Comparison of ENCODE assay signal across 8 mouse cellular contexts in genomic region chr19:47089718-47090525, GRCm38 (mm10). TPM values are rescaled to one million over a fixed set of nuclear protein-coding genes. Genes with fewer than 3 reads are reported as not detected.
DNase-seq lines count a peak whose midpoint lies in the region; ATAC-seq lines count a peak whose summit lies in the region.

No protein-coding gene starts in this region.

- WGBS in heart, embryonic 14.5 days, result under 1% methylated on average over 36 of the region's 36 CpGs
- WGBS in forebrain, embryonic 16.5 days, result 2% methylated on average over 36 of the region's 36 CpGs
- 2% methylated on average over 36 of the region's 36 CpGs for WGBS in limb, embryonic 11.5 days

- peak overlapping the region; percentile 100 for H3K9ac ChIP-seq in heart, embryonic 14.5 days (ENCODE audit: low read length)
- H3K9ac ChIP-seq in forebrain, embryonic 16.5 days (replicated peaks; ENCODE audit: low read depth, low read length), result peak overlapping the region; percentile 91
- peak overlapping the region; percentile 96 for H3K9ac ChIP-seq in limb, embryonic 11.5 days (ENCODE audit: low read length)

- peak overlapping the region; percentile 82 to 92 for H3K27ac ChIP-seq in heart, embryonic 14.5 days (replicated peaks in 1 of 2; ENCODE audit: control insufficient read depth in 1 of 2, insufficient read depth in 1 of 2, low read depth in 2 of 2, low read length in 2 of 2)
- peak overlapping the region; percentile 64 for H3K27ac ChIP-seq in forebrain, embryonic 16.5 days (ENCODE audit: low read length)
- H3K27ac ChIP-seq in limb, embryonic 11.5 days (replicated peaks; ENCODE audit: low read depth, low read length), result 0 out of 2 replicates have a peak overlapping the region, but pooled peaks have one; percentile 9

- peaks cover 51% of the 10 kb centered on the region for H3K36me3 ChIP-seq in heart, embryonic 14.5 days (ENCODE audit: control insufficient read depth, insufficient read depth, low read length)
- H3K36me3 ChIP-seq in forebrain, embryonic 16.5 days (ENCODE audit: control insufficient read depth, insufficient read depth), result peaks cover 9% of the 10 kb centered on the region
- H3K36me3 ChIP-seq in limb, embryonic 11.5 days (ENCODE audit: control insufficient read depth, insufficient read depth, low read length), result peaks cover 7% of the 10 kb centered on the region; the same call in 1 of the 2 replicates

- no peaks in the 10 kb centered on the region for H3K9me3 ChIP-seq in heart, embryonic 14.5 days (ENCODE audit: control insufficient read depth, low read length)
- no peaks in the 10 kb centered on the region for H3K9me3 ChIP-seq in forebrain, embryonic 16.5 days (ENCODE audit: control insufficient read depth, low read length)
- H3K9me3 ChIP-seq in limb, embryonic 11.5 days (ENCODE audit: control insufficient read depth, low read length), result no peaks in the 10 kb centered on the region

- peak overlapping the region; percentile 82 for H3K4me2 ChIP-seq in heart, embryonic 14.5 days (ENCODE audit: low read length)
- peak overlapping the region; percentile 62 for H3K4me2 ChIP-seq in forebrain, embryonic 16.5 days (ENCODE audit: low read length)
- peak overlapping the region; percentile 81 for H3K4me2 ChIP-seq in limb, embryonic 11.5 days (ENCODE audit: low read depth, severe bottlenecking)

- peaks cover 0 to 25% of the 10 kb centered on the region in 2 experiments; a peak in 2 of 4 replicates for H3K4me1 ChIP-seq in heart, embryonic 14.5 days (ENCODE audit: control insufficient read depth in 2 of 2, insufficient read depth in 2 of 2, low read length in 2 of 2)
- H3K4me1 ChIP-seq in forebrain, embryonic 16.5 days (replicated peaks; ENCODE audit: control insufficient read depth, insufficient read depth, low read length), result peaks cover 20% of the 10 kb centered on the region
- H3K4me1 ChIP-seq in limb, embryonic 11.5 days (ENCODE audit: control insufficient read depth, insufficient read depth, low read length), result peaks cover 4% of the 10 kb centered on the region; the same call in 1 of the 2 replicates

- H3K4me3 ChIP-seq in heart, embryonic 14.5 days (ENCODE audit: control insufficient read depth in 1 of 2, insufficient read depth in 1 of 2, low read depth in 1 of 2, low read length in 2 of 2), result peak overlapping the region; percentile 76 to 90
- H3K4me3 ChIP-seq in forebrain, embryonic 16.5 days (replicated peaks; ENCODE audit: low read length), result peak overlapping the region; percentile 78
- H3K4me3 ChIP-seq in limb, embryonic 11.5 days (ENCODE audit: low read depth, low read length), result peak overlapping the region; percentile 90

- peak; percentile 36; the same call in 1 of the 2 replicates for ATAC-seq in heart, embryonic 14.5 days (ENCODE audit: insufficient number of reproducible peaks, insufficient read depth, low FRiP score, low read depth)
- ATAC-seq in forebrain, embryonic 16.5 days, result peak; percentile 61
- peak; percentile 56; the same call in 1 of the 2 replicates for ATAC-seq in limb, embryonic 11.5 days (ENCODE audit: insufficient number of reproducible peaks, low FRiP score, low TSS enrichment, low read depth)
- ATAC-seq in monocyte, adult 5-6 weeks (replicated peaks; ENCODE audit: insufficient number of reproducible peaks, low FRiP score, low TSS enrichment, poor library complexity, severe bottlenecking), result peak; percentile 37

- DNase-seq in heart, postnatal 10 days, result no peak
- peak; percentile 56 for DNase-seq in CD4-positive, CD25-positive, alpha-beta regulatory T cell, adult 2 months (ENCODE audit: low read depth, low spot score)
- peak; percentile 9 for DNase-seq in R1 (ENCODE audit: low read depth, low spot score)
- no peak for DNase-seq in limb, embryonic 11.5 days (ENCODE audit: low spot score)
- no peak for DNase-seq in adrenal gland, adult 8-10 months

- intact Hi-C loops in heart, postnatal 10 days (cut with DNase I), result loop anchor here (2.0 kb wide), 1 partner anchor 21 kb away; no protein-coding TSS in a partner anchor

- no peaks in the 10 kb centered on the region for H3K27me3 ChIP-seq in heart, embryonic 14.5 days (ENCODE audit: control insufficient read depth, insufficient read depth, low read length)
- H3K27me3 ChIP-seq in forebrain, embryonic 16.5 days (replicated peaks; ENCODE audit: control insufficient read depth, insufficient read depth, low read length), result no peaks in the 10 kb centered on the region
- H3K27me3 ChIP-seq in limb, embryonic 11.5 days (ENCODE audit: control insufficient read depth, insufficient read depth, low read length), result no peaks in the 10 kb centered on the region

RNA-seq across cellular contexts. Expression of gene Usmg5, which starts 0.5 kb away (rescaled TPM):
- 2,728 and 2,838 TPM in 2 replicates for polyA plus RNA-seq in heart, embryonic 14.5 days (2014; fragmentation: Nextera tagmentation; extraction: Ambion mirVana)
- 1,000 to 10,000 TPM; 1,998 to 2,037 TPM for total RNA-seq in heart, postnatal 10 days (2021)
- 1,159 and 1,247 TPM in 2 replicates for polyA plus RNA-seq in forebrain, embryonic 16.5 days (2015; fragmentation: Nextera tagmentation; extraction: Ambion mirVana)
- polyA plus RNA-seq in limb, embryonic 11.5 days (2014; fragmentation: Nextera tagmentation; extraction: Ambion mirVana), result 1,237 and 1,330 TPM in 2 replicates
- total RNA-seq in monocyte, adult 5-6 weeks (2017), result 231 to 250 TPM (median 231 TPM) in 3 replicates
- 100 to 1,000 TPM; 366 to 588 (median 484) TPM for total RNA-seq in adrenal gland, adult 8-10 months (2022)

RNA-seq across cellular contexts. Expression of gene Pdcd11, which starts 0.6 kb away (rescaled TPM):
- polyA plus RNA-seq in heart, embryonic 14.5 days (2014; fragmentation: Nextera tagmentation; extraction: Ambion mirVana), result 4.6 and 5.3 TPM in 2 replicates
- total RNA-seq in heart, postnatal 10 days (2021), result 10 to 100 TPM; 13.6 to 14.3 TPM
- polyA plus RNA-seq in forebrain, embryonic 16.5 days (2015; fragmentation: Nextera tagmentation; extraction: Ambion mirVana), result 7.5 and 8.1 TPM in 2 replicates
- polyA plus RNA-seq in limb, embryonic 11.5 days (2014; fragmentation: Nextera tagmentation; extraction: Ambion mirVana), result 11.0 and 13.1 TPM in 2 replicates
- total RNA-seq in monocyte, adult 5-6 weeks (2017), result 15.6 to 24.0 TPM (median 18.9 TPM) in 3 replicates
- 10 to 100 TPM; 25.3 to 28.8 (median 26.4) TPM for total RNA-seq in adrenal gland, adult 8-10 months (2022)

RNA-seq across cellular contexts. Expression of gene Taf5, which starts 22.4 kb away (rescaled TPM):
- 5.4 and 5.7 TPM in 2 replicates for polyA plus RNA-seq in heart, embryonic 14.5 days (2014; fragmentation: Nextera tagmentation; extraction: Ambion mirVana)
- 1 to 10 TPM; 3.1 to 4.3 TPM for total RNA-seq in heart, postnatal 10 days (2021)
- polyA plus RNA-seq in forebrain, embryonic 16.5 days (2015; fragmentation: Nextera tagmentation; extraction: Ambion mirVana), result 5.8 and 6.0 TPM in 2 replicates
- polyA plus RNA-seq in limb, embryonic 11.5 days (2014; fragmentation: Nextera tagmentation; extraction: Ambion mirVana), result 11.8 and 12.3 TPM in 2 replicates
- 15.5 to 23.5 TPM (median 20.1 TPM) in 3 replicates for total RNA-seq in monocyte, adult 5-6 weeks (2017)
- 1 to 10 TPM; 2.5 to 4.2 (median 3.6) TPM for total RNA-seq in adrenal gland, adult 8-10 months (2022)

RNA-seq across cellular contexts. Expression of gene Pcgf6, which starts 39.2 kb away (rescaled TPM):
- polyA plus RNA-seq in heart, embryonic 14.5 days (2014; fragmentation: Nextera tagmentation; extraction: Ambion mirVana), result 8.8 and 11.0 TPM in 2 replicates
- total RNA-seq in heart, postnatal 10 days (2021), result 1 to 10 TPM; 3.3 to 3.6 TPM
- polyA plus RNA-seq in forebrain, embryonic 16.5 days (2015; fragmentation: Nextera tagmentation; extraction: Ambion mirVana), result 28.9 and 32.3 TPM in 2 replicates
- 36.5 and 38.9 TPM in 2 replicates for polyA plus RNA-seq in limb, embryonic 11.5 days (2014; fragmentation: Nextera tagmentation; extraction: Ambion mirVana)
- total RNA-seq in monocyte, adult 5-6 weeks (2017), result 0.95 to 5.7 TPM (median 1.7 TPM) in 3 replicates
- 10 to 100 TPM; 11.7 to 19.9 (median 15.6) TPM for total RNA-seq in adrenal gland, adult 8-10 months (2022)

RNA-seq across cellular contexts. Expression of gene Calhm2, which starts 48.2 kb away (rescaled TPM):
- polyA plus RNA-seq in heart, embryonic 14.5 days (2014; fragmentation: Nextera tagmentation; extraction: Ambion mirVana), result 1.7 and 2.4 TPM in 2 replicates
- 1 to 10 TPM; 4.4 to 4.5 TPM for total RNA-seq in heart, postnatal 10 days (2021)
- polyA plus RNA-seq in forebrain, embryonic 16.5 days (2015; fragmentation: Nextera tagmentation; extraction: Ambion mirVana), result 0.84 and 1.4 TPM in 2 replicates
- 1.1 and 1.6 TPM in 2 replicates for polyA plus RNA-seq in limb, embryonic 11.5 days (2014; fragmentation: Nextera tagmentation; extraction: Ambion mirVana)
- total RNA-seq in monocyte, adult 5-6 weeks (2017), result 28.2 to 57.6 TPM (median 36.5 TPM) in 3 replicates
- total RNA-seq in adrenal gland, adult 8-10 months (2022), result 1 to 10 TPM; 4.6 to 8.8 (median 7.5) TPM

Comparison
In these comparisons a context has a peak if more than half of its experiments do, and no peak if none do; other contexts are left out.
1. H3K27ac ChIP-seq: peak in every context shown above with its lines; median percentile 87 in heart, embryonic 14.5 days; 64 in forebrain, embryonic 16.5 days; 9 in limb, embryonic 11.5 days.
2. DNase-seq: peak in CD4-positive, CD25-positive, alpha-beta regulatory T cell, adult 2 months (single experiment) and R1 (single experiment); none in heart, postnatal 10 days (0 of 2), limb, embryonic 11.5 days (single experiment) and adrenal gland, adult 8-10 months (single experiment).
3. Peak in every context shown above with its lines, with median percentiles within 50 percentile points of each other: ATAC-seq, H3K4me2 ChIP-seq, H3K4me3 ChIP-seq and H3K9ac ChIP-seq.